Mouse (Mus musculus) intestine, postnatal 0 days (tissue): Measurements from ENCODE around the gene Rps24. TPM values are rescaled to one million over a fixed set of nuclear protein-coding genes. Genes with fewer than 3 reads are reported as not detected.

Experiments used
- ATAC-seq: fragments of 200-750 bp; cut with Nextera tagmentation; 2 replicates; pipeline ENCODE4 v1.8.0; 2017; ENCODE audit warnings: mild to moderate bottlenecking, moderate TSS enrichment, moderate library complexity
- H3K27ac ChIP-seq: fragments of 300-500 bp; sonication (generic); 2 replicates; pipeline ENCODE4 v1.5.1; 2014; ENCODE audit warnings: mild to moderate bottlenecking, low read depth, low read length, moderate library complexity
- H3K27me3 ChIP-seq: fragments of 300-500 bp; sonication (generic); replicated peaks from 2 replicates; pipeline ENCODE4 v1.6.1; 2014; ENCODE audit warnings: low read length, mixed read lengths; ENCODE audit not compliant: control insufficient read depth, insufficient read depth
- H3K36me3 ChIP-seq: fragments of 300-500 bp; sonication (generic); 2 replicates; pipeline ENCODE4 v1.6.1; 2014; ENCODE audit warnings: mild to moderate bottlenecking, moderate library complexity; ENCODE audit not compliant: control insufficient read depth, insufficient read depth
- H3K4me1 ChIP-seq: fragments of 300-500 bp; sonication (generic); replicated peaks from 2 replicates; pipeline ENCODE4 v1.6.1; 2014; ENCODE audit warnings: antibody characterized with exemption, low read length, mixed read lengths; ENCODE audit not compliant: control insufficient read depth, insufficient read depth
- H3K4me2 ChIP-seq: fragments of 300-500 bp; sonication (generic); replicated peaks from 2 replicates; pipeline ENCODE4 v1.6.1; 2014; ENCODE audit warnings: low read depth, mild to moderate bottlenecking, moderate library complexity
- H3K4me3 ChIP-seq: fragments of 300-500 bp; sonication (generic); 2 replicates; pipeline ENCODE4 v1.5.1; 2014; ENCODE audit warnings: low read depth, low read length
- H3K9ac ChIP-seq: fragments of 300-500 bp; sonication (generic); 2 replicates; pipeline ENCODE4 v1.6.1; 2014; ENCODE audit warnings: mild to moderate bottlenecking, low read depth, low read length
- H3K9me3 ChIP-seq: fragments of 300-500 bp; sonication (generic); 2 replicates; pipeline ENCODE4 v1.6.1; 2016; ENCODE audit warnings: mixed run types; ENCODE audit not compliant: control insufficient read depth
- CTCF ChIP-seq: sonication (generic); IDR thresholded peaks from 2 replicates; pipeline ENCODE4 v1.5.1; 2016; ENCODE audit warnings: low read depth, mild to moderate bottlenecking, control low read depth, antibody characterized with exemption, moderate library complexity
- WGBS: fragments of 180-500 bp; shearing (Covaris S2); extraction: QIAGEN DNeasy Blood & Tissue Kit; methylation state at CpG from one replicate; pipeline ENCODE4 v1.1.7; 2014; 5-methylcytosine and 5-hydroxymethylcytosine counted together
- polyA plus RNA-seq: library from polyadenylated mRNA; unstranded; fragments of >200 nt; fragmentation: Nextera tagmentation; extraction: Ambion mirVana; gene quantifications from 2 replicates; pipeline ENCODE4 v1.2.1, GENCODE M21; 2015

The Rps24 gene
- polyA plus RNA-seq, 1 experiment from 2014 or later: 766 TPM

- peaks cover 3% of the 10 kb centered on the region; the same call in 1 of the 2 replicates for H3K4me1 ChIP-seq
- H3K27ac ChIP-seq: no peak overlapping the region
- no peak overlapping the region for H3K9ac ChIP-seq
- no peaks in the 10 kb centered on the region for H3K36me3 ChIP-seq
- no peaks in the 10 kb centered on the region for H3K9me3 ChIP-seq
- no peak overlapping the region for H3K4me3 ChIP-seq
- no peaks in the 10 kb centered on the region for H3K27me3 ChIP-seq
- WGBS: 67% methylated on average over 10 of the region's 10 CpGs
- no peak for TF ChIP-seq CTCF
- no peak for ATAC-seq
- no peak overlapping the region for H3K4me2 ChIP-seq
Measured at GRCm38 (mm10) chr14:24525677-24526415, 38.9 kb downstream of the Rps24 start.

- H3K4me1 ChIP-seq: peaks cover 3% of the 10 kb centered on the region; the same call in 1 of the 2 replicates
- H3K9ac ChIP-seq: no peak overlapping the region
- no peaks in the 10 kb centered on the region for H3K9me3 ChIP-seq
- no peak overlapping the region for H3K27ac ChIP-seq
- no peak overlapping the region for H3K4me2 ChIP-seq
- ATAC-seq: no peak
- no peaks in the 10 kb centered on the region for H3K27me3 ChIP-seq
- 73% methylated on average over 10 of the region's 10 CpGs for WGBS
- H3K4me3 ChIP-seq: no peak overlapping the region
- no peak for TF ChIP-seq CTCF
- H3K36me3 ChIP-seq: no peaks in the 10 kb centered on the region
Measured at GRCm38 (mm10) chr14:24526440-24526839, 39.5 kb downstream of the Rps24 start.

- 0 out of 2 replicates have a peak overlapping the region, but pooled peaks have one; percentile 35 for H3K4me2 ChIP-seq
Measured at GRCm38 (mm10) chr14:24530228-24530627, 43.3 kb downstream of the Rps24 start.

GRCm38 (mm10) chr14:24534865-24535545, 48.1 kb downstream of the Rps24 start:
- no peak overlapping the region for H3K9ac ChIP-seq
- H3K4me3 ChIP-seq: no peak overlapping the region
- H3K27me3 ChIP-seq: no peaks in the 10 kb centered on the region
- no peak for TF ChIP-seq CTCF
- H3K27ac ChIP-seq: no peak overlapping the region
- WGBS: 76% methylated on average over 9 of the region's 9 CpGs
- H3K36me3 ChIP-seq: no peaks in the 10 kb centered on the region
- H3K4me1 ChIP-seq: no peaks in the 10 kb centered on the region
- peaks cover 5% of the 10 kb centered on the region; the same call in 1 of the 2 replicates for H3K9me3 ChIP-seq
- no peak overlapping the region for H3K4me2 ChIP-seq
- no peak for ATAC-seq

More at GRCm38 (mm10) chr14:24530228-24530627, 43.3 kb downstream of the Rps24 start:
- no peak for TF ChIP-seq CTCF
- Histone ChIP-seq H3K27me3 (no peaks in the 10 kb centered on the region), H3K4me1 (peaks cover 3% of the 10 kb centered on the region; the same call in 1 of the 2 replicates), H3K27ac (no peak overlapping the region), H3K9me3 (no peaks in the 10 kb centered on the region), H3K9ac (no peak overlapping the region), H3K36me3 (no peaks in the 10 kb centered on the region), H3K4me3 (no peak overlapping the region)
- ATAC-seq: peak; percentile 59
- under 1% methylated on average over 6 of the region's 6 CpGs for WGBS

GRCm38 (mm10) chr14:24542901-24543300, 56.0 kb downstream of the Rps24 start:
- no peak overlapping the region for H3K27ac ChIP-seq
- no peak overlapping the region for H3K9ac ChIP-seq
- no peaks in the 10 kb centered on the region for H3K4me1 ChIP-seq
- no peak overlapping the region for H3K4me2 ChIP-seq
- no peak overlapping the region for H3K4me3 ChIP-seq
- no peak for ATAC-seq
- no peaks in the 10 kb centered on the region for H3K36me3 ChIP-seq
- no peak for TF ChIP-seq CTCF
- no peaks in the 10 kb centered on the region for H3K9me3 ChIP-seq
- H3K27me3 ChIP-seq: no peaks in the 10 kb centered on the region
- WGBS: 84% methylated on average over 4 of the region's 4 CpGs

- H3K36me3 ChIP-seq: no peaks in the 10 kb centered on the region
- no peak overlapping the region for H3K4me3 ChIP-seq
- no peak overlapping the region for H3K9ac ChIP-seq
- ATAC-seq: no peak
- H3K9me3 ChIP-seq: no peaks in the 10 kb centered on the region
- H3K27ac ChIP-seq: no peak overlapping the region
- TF ChIP-seq CTCF: peak; percentile 70
- H3K27me3 ChIP-seq: no peaks in the 10 kb centered on the region
- WGBS: 29% methylated on average over 2 of the region's 2 CpGs
- H3K4me1 ChIP-seq: no peaks in the 10 kb centered on the region
- no peak overlapping the region for H3K4me2 ChIP-seq
Measured at GRCm38 (mm10) chr14:24544057-24544456, 57.1 kb downstream of the Rps24 start.

Other genes with a start within 250 kb of the Rps24 start
- 5.0 and 5.5 TPM in 2 replicates for gene Dlg5, start 241.2 kb upstream of the Rps24 start, polyA plus RNA-seq
- not detected in 2 replicates for gene E330034G19Rik, start 193.9 kb upstream of the Rps24 start, polyA plus RNA-seq
- 5.1 and 6.6 TPM in 2 replicates for gene Polr3a, start 67 bp upstream of the Rps24 start, polyA plus RNA-seq